Mouse (Mus musculus): ENCODE results near the gene Ufl1. TPM values are rescaled to one million over a fixed set of nuclear protein-coding genes. Genes with fewer than 3 reads are reported as not detected.
A peak's percentile ranks its signal among the peaks of the same experiment; 100 is the strongest.
"Not testable (repeated sequence)": the region's sequence is repeated elsewhere in the genome, so short reads cannot be mapped to it uniquely, and the experiment has no call there.

The Ufl1 gene
- polyA plus RNA-seq (2021), result 22.9 TPM

GRCm38 (mm10) chr4:25281671-25282038 lies at the start of gene Ufl1:
Gene Ufl1, minus strand, starts transcription at chr4:25281821.
- peak; percentile 83 for DNase-seq (ENCODE audit: low read depth, low spot score)
- no peaks in the 10 kb centered on the region for H3K27me3 ChIP-seq
- peak; percentile 97 for ATAC-seq
- CTCF ChIA-PET, result interaction anchor here (1.4 kb wide), 1 partner anchor 14 kb away, joined by 4 read pairs; no protein-coding TSS in a partner anchor
- POLR2A ChIA-PET, result interaction anchor here (0.6 kb wide), 1 partner anchor 532 kb away, joined by 3 read pairs; no protein-coding TSS in a partner anchor
- in situ Hi-C loops (cut with MboI; ENCODE audit: low pct_unique_long_range_greater_than_20kb), result no loop called here
- TF ChIP-seq CTCF (IDR thresholded peaks at IDR 0.05), result no peak

- DNase-seq (ENCODE audit: low read depth, low spot score) (no peak), ATAC-seq (no peak)
- ChIA-PET CTCF (no interaction called here), POLR2A (no interaction called here)
- no peaks in the 10 kb centered on the region for H3K27me3 ChIP-seq
- in situ Hi-C loops (cut with MboI; ENCODE audit: low pct_unique_long_range_greater_than_20kb), result no loop called here
- no peak for TF ChIP-seq CTCF (IDR thresholded peaks at IDR 0.05)
These were observed 44.1 kb upstream of the Ufl1 start for GRCm38 (mm10) chr4:25325684-25326220.

GRCm38 (mm10) chr4:25322631-25323178 lies 41.1 kb upstream of the Ufl1 start:
- TF ChIP-seq CTCF (IDR thresholded peaks at IDR 0.05), result no peak
- ChIA-PET POLR2A (no interaction called here), CTCF (no interaction called here)
- DNase-seq (ENCODE audit: low read depth, low spot score), result no peak
- ATAC-seq, result no peak
- in situ Hi-C loops (cut with MboI; ENCODE audit: low pct_unique_long_range_greater_than_20kb), result no loop called here
- no peaks in the 10 kb centered on the region for H3K27me3 ChIP-seq

GRCm38 (mm10) chr4:25313767-25314166 lies 32.1 kb upstream of the Ufl1 start:
- ATAC-seq (no peak), DNase-seq (ENCODE audit: low read depth, low spot score) (no peak)
- CTCF ChIA-PET, result no interaction called here
- TF ChIP-seq CTCF (IDR thresholded peaks at IDR 0.05), result no peak
- POLR2A ChIA-PET, result no interaction called here
- in situ Hi-C loops (cut with MboI; ENCODE audit: low pct_unique_long_range_greater_than_20kb), result no loop called here
- no peaks in the 10 kb centered on the region for H3K27me3 ChIP-seq

GRCm38 (mm10) chr4:25285002-25285401 lies 3.4 kb upstream of the Ufl1 start:
- CTCF ChIA-PET; DNase-seq (ENCODE audit: low read depth, low spot score); POLR2A ChIA-PET; ATAC-seq; in situ Hi-C loops (cut with MboI; ENCODE audit: low pct_unique_long_range_greater_than_20kb); H3K27me3 ChIP-seq: not testable (repeated sequence)

- DNase-seq (ENCODE audit: low read depth, low spot score) (no peak), ATAC-seq (peak; percentile 81)
- in situ Hi-C loops (cut with MboI; ENCODE audit: low pct_unique_long_range_greater_than_20kb), result no loop called here
- no peaks in the 10 kb centered on the region for H3K27me3 ChIP-seq
- CTCF ChIA-PET, result interaction anchor here (0.7 to 1.4 kb wide), 2 partner anchors 9 to 13 kb away, joined by 3 to 4 read pairs; no protein-coding TSS in a partner anchor
- peak; percentile 54 for TF ChIP-seq CTCF (IDR thresholded peaks at IDR 0.05)
- POLR2A ChIA-PET, result no interaction called here
These were observed 517 bp downstream of the Ufl1 start for GRCm38 (mm10) chr4:25280938-25281670.

GRCm38 (mm10) chr4:25272861-25273627 lies 8.6 kb downstream of the Ufl1 start:
- ATAC-seq (no peak), DNase-seq (ENCODE audit: low read depth, low spot score) (no peak)
- ChIA-PET CTCF (interaction anchor here (1.1 to 1.7 kb wide), 4 partner anchors 8 to 17 kb away, joined by 3 to 4 read pairs (median 3); no protein-coding TSS in a partner anchor), POLR2A (no interaction called here)
- in situ Hi-C loops (cut with MboI; ENCODE audit: low pct_unique_long_range_greater_than_20kb), result no loop called here
- no peaks in the 10 kb centered on the region for H3K27me3 ChIP-seq
- TF ChIP-seq CTCF (IDR thresholded peaks at IDR 0.05), result no peak

- no peaks in the 10 kb centered on the region for H3K27me3 ChIP-seq
- ATAC-seq (no peak), DNase-seq (ENCODE audit: low read depth, low spot score) (no peak)
- TF ChIP-seq CTCF (IDR thresholded peaks at IDR 0.05), result no peak
- ChIA-PET CTCF (interaction anchor here (1.1 to 1.7 kb wide), 2 partner anchors 9 to 16 kb away, joined by 3 to 4 read pairs; no protein-coding TSS in a partner anchor), POLR2A (no interaction called here)
- in situ Hi-C loops (cut with MboI; ENCODE audit: low pct_unique_long_range_greater_than_20kb), result no loop called here
These were observed 9.7 kb downstream of the Ufl1 start for GRCm38 (mm10) chr4:25271926-25272325.

GRCm38 (mm10) chr4:25267144-25267543 lies 14.5 kb downstream of the Ufl1 start:
- in situ Hi-C loops (cut with MboI; ENCODE audit: low pct_unique_long_range_greater_than_20kb), result no loop called here
- ChIA-PET POLR2A (no interaction called here), CTCF (interaction anchor here (0.6 to 1.8 kb wide), 2 partner anchors 14 to 16 kb away, joined by 3 to 4 read pairs; partner anchors contain the start of gene Ufl1)
- ATAC-seq (no peak), DNase-seq (ENCODE audit: low read depth, low spot score) (no peak)
- no peaks in the 10 kb centered on the region for H3K27me3 ChIP-seq
- TF ChIP-seq CTCF (IDR thresholded peaks at IDR 0.05), result no peak

GRCm38 (mm10) chr4:25257822-25258398 lies 23.7 kb downstream of the Ufl1 start:
- no peak for TF ChIP-seq CTCF (IDR thresholded peaks at IDR 0.05)
- CTCF ChIA-PET, result interaction anchor here (1.2 to 1.6 kb wide), 3 partner anchors 18 to 20 kb away, joined by 3 read pairs; no protein-coding TSS in a partner anchor
- in situ Hi-C loops (cut with MboI; ENCODE audit: low pct_unique_long_range_greater_than_20kb), result no loop called here
- ATAC-seq (no peak), DNase-seq (ENCODE audit: low read depth, low spot score) (no peak)
- POLR2A ChIA-PET, result no interaction called here
- H3K27me3 ChIP-seq, result no peaks in the 10 kb centered on the region
